Mouse (Mus musculus) MN1 (cell line): ENCODE data around the gene Tshr.
A peak's percentile ranks its signal among the peaks of the same experiment; 100 is the strongest.
"Not testable (repeated sequence)": the region's sequence is repeated elsewhere in the genome, so short reads cannot be mapped to it uniquely, and the experiment has no call there.

Experiments
- DNase-seq: peaks from one replicate; pipeline ENCODE4 v3.0.0-alpha.2; 2016; ENCODE audit warnings: low spot score

Gene Tshr

GRCm38 (mm10) chr12:91384281-91385017 is at the start of gene Tshr, which contains the start of gene Cep128:
TSS of gene Tshr (plus strand) at chr12:91384563.
TSS of gene Cep128 (minus strand) at chr12:91384409.
- peak; percentile 90 for DNase-seq

- not testable (repeated sequence) for DNase-seq
These were observed 45.7 kb upstream of the Tshr start for GRCm38 (mm10) chr12:91338656-91339055.

GRCm38 (mm10) chr12:91353783-91354182 is 30.6 kb upstream of the Tshr start:
- DNase-seq, result no peak

GRCm38 (mm10) chr12:91369173-91369572 is 15.2 kb upstream of the Tshr start:
- DNase-seq, result no peak

- DNase-seq, result peak; percentile 9
These were observed 673 bp upstream of the Tshr start for GRCm38 (mm10) chr12:91383516-91384264.

- DNase-seq, result peak; percentile 78
These were observed 16.1 kb downstream of the Tshr start for GRCm38 (mm10) chr12:91400232-91401048.

GRCm38 (mm10) chr12:91401049-91401352 is 16.6 kb downstream of the Tshr start:
- no peak for DNase-seq

- no peak for DNase-seq
These were observed 25.9 kb downstream of the Tshr start for GRCm38 (mm10) chr12:91410306-91410705.

- DNase-seq, result peak; percentile 90
These were observed 28.3 kb downstream of the Tshr start for GRCm38 (mm10) chr12:91412461-91413182.

- DNase-seq, result no peak
These were observed 30.7 kb downstream of the Tshr start for GRCm38 (mm10) chr12:91415112-91415511.

- no peak for DNase-seq
These were observed 32.5 kb downstream of the Tshr start for GRCm38 (mm10) chr12:91416828-91417227.

- DNase-seq, result no peak
These were observed 34.4 kb downstream of the Tshr start for GRCm38 (mm10) chr12:91418791-91419190.

GRCm38 (mm10) chr12:91421272-91421671 is 36.9 kb downstream of the Tshr start:
- DNase-seq, result no peak

GRCm38 (mm10) chr12:91423125-91423820 is 38.9 kb downstream of the Tshr start:
- DNase-seq, result peak; percentile 67

- no peak for DNase-seq
These were observed 42.1 kb downstream of the Tshr start for GRCm38 (mm10) chr12:91426499-91426898.

GRCm38 (mm10) chr12:91427129-91427528 is 42.8 kb downstream of the Tshr start:
- DNase-seq, result no peak

- DNase-seq, result no peak
These were observed 97.9 kb downstream of the Tshr start for GRCm38 (mm10) chr12:91482195-91482733.

- no peak for DNase-seq
These were observed 102.0 kb downstream of the Tshr start for GRCm38 (mm10) chr12:91486342-91486741.

GRCm38 (mm10) chr12:91488406-91488805 is 104.0 kb downstream of the Tshr start:
- DNase-seq, result no peak

GRCm38 (mm10) chr12:91495497-91496225 is 111.3 kb downstream of the Tshr start:
- DNase-seq, result no peak
